Mouse (Mus musculus): Measurements from ENCODE around the gene Ahsa1. TPM values are rescaled to one million over a fixed set of nuclear protein-coding genes. Genes with fewer than 3 reads are reported as not detected.
A peak's percentile ranks its signal among the peaks of the same experiment; 100 is the strongest.

Gene Ahsa1
- 100 to 1,000 TPM; 174 to 176 TPM for total RNA-seq (2021)
- long read RNA-seq, experiment 1, transcript Ahsa1-201 (9 exons, 1,377 nt) = major isoform, 95 of 101 reads
- long read RNA-seq, experiment 1, partial matches to known transcripts = 4 of 101 reads
- long read RNA-seq, experiment 1, other reads (novel, unspliced or antisense) = 2 of 101 reads
- long read RNA-seq, experiment 2, transcript Ahsa1-201 (9 exons, 1,377 nt) = major isoform, 136 of 147 reads
- long read RNA-seq, experiment 2, partial matches to known transcripts = 3 of 147 reads
- long read RNA-seq, experiment 2, other reads (novel, unspliced or antisense) = 8 of 147 reads

GRCm38 (mm10) chr12:87266108-87266826 lies at the start of gene Ahsa1, which contains the start of gene Vipas39:
Ahsa1 (plus strand) TSS chr12:87266479.
Vipas39 (minus strand) TSS chr12:87266256.
- DNase-seq (ENCODE audit: low spot score in 2 of 2) = peak; percentile 87 to 96
- H3K4me3 ChIP-seq = peak within 1 kb of the TSS; percentile 88
- TF ChIP-seq CTCF (conservative IDR thresholded peaks at IDR 0.05) = no peak; the same call in 1 of the 2 replicates
- peak within 1 kb of the TSS; percentile 94 for H3K27ac ChIP-seq

- no peak for DNase-seq (ENCODE audit: low spot score in 2 of 2)
- no peak for TF ChIP-seq CTCF (conservative IDR thresholded peaks at IDR 0.05)
- no peak overlapping the region for H3K4me3 ChIP-seq
- no peak overlapping the region for H3K27ac ChIP-seq
Measured at GRCm38 (mm10) chr12:87217596-87217995, 48.7 kb upstream of the Ahsa1 start.

- Histone ChIP-seq H3K4me3 (no peak overlapping the region), H3K27ac (no peak overlapping the region)
- DNase-seq (ENCODE audit: low spot score in 2 of 2) = no peak
- no peak for TF ChIP-seq CTCF (conservative IDR thresholded peaks at IDR 0.05)
Measured at GRCm38 (mm10) chr12:87219362-87219761, 46.9 kb upstream of the Ahsa1 start.

GRCm38 (mm10) chr12:87224950-87225349 lies 41.3 kb upstream of the Ahsa1 start:
- TF ChIP-seq CTCF (conservative IDR thresholded peaks at IDR 0.05) = no peak
- H3K27ac ChIP-seq = no peak overlapping the region
- no peak for DNase-seq (ENCODE audit: low spot score in 2 of 2)
- H3K4me3 ChIP-seq = no peak overlapping the region

- TF ChIP-seq CTCF (conservative IDR thresholded peaks at IDR 0.05) = no peak
Measured at GRCm38 (mm10) chr12:87226801-87227200, 39.5 kb upstream of the Ahsa1 start.

GRCm38 (mm10) chr12:87229633-87230032 lies 36.6 kb upstream of the Ahsa1 start:
- DNase-seq (ENCODE audit: low spot score in 2 of 2) = no peak
- H3K27ac ChIP-seq = no peak overlapping the region

More at GRCm38 (mm10) chr12:87226801-87227200, 39.5 kb upstream of the Ahsa1 start:
- DNase-seq (ENCODE audit: low spot score in 2 of 2) = no peak
- H3K4me3 ChIP-seq = no peak overlapping the region
- H3K27ac ChIP-seq = no peak overlapping the region

GRCm38 (mm10) chr12:87230379-87230895 lies 35.8 kb upstream of the Ahsa1 start:
- Histone ChIP-seq H3K27ac (no peak overlapping the region), H3K4me3 (no peak overlapping the region)
- no peak for DNase-seq (ENCODE audit: low spot score in 2 of 2)
- no peak for TF ChIP-seq CTCF (conservative IDR thresholded peaks at IDR 0.05)

More at GRCm38 (mm10) chr12:87229633-87230032, 36.6 kb upstream of the Ahsa1 start:
- TF ChIP-seq CTCF (conservative IDR thresholded peaks at IDR 0.05) = no peak
- H3K4me3 ChIP-seq = no peak overlapping the region

- Histone ChIP-seq H3K4me3 (no peak overlapping the region), H3K27ac (no peak overlapping the region)
- DNase-seq (ENCODE audit: low spot score in 2 of 2) = no peak
- TF ChIP-seq CTCF (conservative IDR thresholded peaks at IDR 0.05) = no peak
Measured at GRCm38 (mm10) chr12:87236882-87237483, 29.3 kb upstream of the Ahsa1 start.

GRCm38 (mm10) chr12:87238632-87239031 lies 27.6 kb upstream of the Ahsa1 start, which contains the start of gene Noxred1:
Noxred1 (minus strand) TSS chr12:87238732.
- no peak within 1 kb of the TSS for H3K27ac ChIP-seq
- TF ChIP-seq CTCF (conservative IDR thresholded peaks at IDR 0.05) = no peak
- H3K4me3 ChIP-seq = no peak within 1 kb of the TSS
- DNase-seq (ENCODE audit: low spot score in 2 of 2) = no peak

GRCm38 (mm10) chr12:87250161-87250560 lies 16.1 kb upstream of the Ahsa1 start:
- no peak for DNase-seq (ENCODE audit: low spot score in 2 of 2)
- TF ChIP-seq CTCF (conservative IDR thresholded peaks at IDR 0.05) = no peak
- no peak overlapping the region for H3K4me3 ChIP-seq
- no peak overlapping the region for H3K27ac ChIP-seq

- no peak for TF ChIP-seq CTCF (conservative IDR thresholded peaks at IDR 0.05)
- Histone ChIP-seq H3K4me3 (no peak overlapping the region), H3K27ac (no peak overlapping the region)
- DNase-seq (ENCODE audit: low spot score in 2 of 2) = no peak
Measured at GRCm38 (mm10) chr12:87253878-87254277, 12.4 kb upstream of the Ahsa1 start.

- no peak overlapping the region for H3K4me3 ChIP-seq
- DNase-seq (ENCODE audit: low spot score in 2 of 2) = no peak
- TF ChIP-seq CTCF (conservative IDR thresholded peaks at IDR 0.05) = no peak
- no peak overlapping the region for H3K27ac ChIP-seq
Measured at GRCm38 (mm10) chr12:87256629-87257028, 9.7 kb upstream of the Ahsa1 start.

GRCm38 (mm10) chr12:87260562-87260961 lies 5.7 kb upstream of the Ahsa1 start:
- no peak overlapping the region for H3K4me3 ChIP-seq
- no peak overlapping the region for H3K27ac ChIP-seq
- DNase-seq (ENCODE audit: low spot score in 2 of 2) = no peak
- TF ChIP-seq CTCF (conservative IDR thresholded peaks at IDR 0.05) = no peak

All from layer of hippocampus, adult 2 months (tissue).